20 mouse cellular contexts compared by ENCODE assay signal in the genomic region with DNA sequence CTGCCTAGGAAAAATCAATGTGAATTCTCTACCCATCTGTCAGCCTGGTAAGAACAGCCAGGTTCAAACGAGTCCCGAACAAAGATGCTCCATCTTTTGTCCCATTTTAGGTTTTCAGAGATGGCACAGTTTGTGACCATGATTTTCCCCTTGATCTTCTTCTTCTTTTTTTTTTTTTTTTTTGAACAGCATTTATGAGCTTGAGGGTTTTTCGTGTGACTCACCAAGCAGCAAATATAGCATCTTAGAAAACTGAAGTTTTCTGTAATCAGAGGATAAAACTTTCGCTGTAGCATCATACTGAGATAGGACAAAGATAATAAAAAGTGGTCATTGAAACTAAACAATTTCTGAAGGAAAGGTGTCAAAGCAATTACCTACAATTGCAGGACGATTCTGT.
DNase-seq lines count a peak whose midpoint lies in the region; ATAC-seq and TF ChIP-seq lines count a peak whose summit lies in the region.
"Had no signal": no experiment of that assay in that cellular context is flagged by ENCODE, and none has a peak within 500 bp of the region (broad histone marks: within the 10 kb centered on the region; RNA-seq: fewer than 3 reads in every experiment).

No protein-coding gene starts in this region.

- no peak for TF ChIP-seq RAD21 in CH12.LX (IDR thresholded peaks at IDR 0.05; ENCODE audit: low read depth, low read length)

- H3K9me3 ChIP-seq in CH12.LX (replicated peaks; ENCODE audit: low read length): no peaks in the 10 kb centered on the region
- H3K9me3 ChIP-seq in lung, postnatal 0 days (ENCODE audit: low read length): no peaks in the 10 kb centered on the region
- H3K9me3 ChIP-seq: embryonic facial prominence, embryonic 10.5 days; embryonic facial prominence, embryonic 12.5 days; forebrain, embryonic 13.5 days; forebrain, embryonic 15.5 days had no signal

- WGBS in lung, postnatal 0 days: 84% methylated on average over 5 of the region's 5 CpGs

- TF ChIP-seq CTCF in CH12.LX (conservative IDR thresholded peaks at IDR 0.05 in 1 of 2, IDR thresholded peaks at IDR 0.05 in 1 of 2; ENCODE audit: low read depth in 2 of 2, low read length in 2 of 2): no peak
- TF ChIP-seq CTCF in lung, postnatal 0 days (IDR thresholded peaks at IDR 0.05): no peak

- H3K79me2 ChIP-seq in CH12.LX (replicated peaks; ENCODE audit: control insufficient read depth, extremely low read depth, insufficient read depth, poor library complexity, severe bottlenecking) (no peaks in the 10 kb centered on the region), myocyte (ENCODE audit: control insufficient read depth, insufficient read depth) (no peaks in the 10 kb centered on the region)

- H3K27ac ChIP-seq in CH12.LX (ENCODE audit: insufficient read depth, low read depth): no peak overlapping the region
- H3K27ac ChIP-seq in lung, postnatal 0 days (ENCODE audit: low read length): no peak overlapping the region
- H3K27ac ChIP-seq: embryonic facial prominence, embryonic 10.5 days; embryonic facial prominence, embryonic 12.5 days; forebrain, embryonic 13.5 days; forebrain, embryonic 15.5 days had no signal

- H3K36me3 ChIP-seq in CH12.LX (replicated peaks in 1 of 2; ENCODE audit: control insufficient read depth in 1 of 2, insufficient read depth in 1 of 2, low read length in 1 of 2): no peaks in the 10 kb centered on the region
- no peaks in the 10 kb centered on the region for H3K36me3 ChIP-seq in myocyte (ENCODE audit: control insufficient read depth, insufficient read depth)
- H3K36me3 ChIP-seq in lung, postnatal 0 days (ENCODE audit: insufficient read depth, low read length): no peaks in the 10 kb centered on the region
- H3K36me3 ChIP-seq: embryonic facial prominence, embryonic 10.5 days; embryonic facial prominence, embryonic 12.5 days; forebrain, embryonic 15.5 days had no signal

- TF ChIP-seq EP300 in CH12.LX (IDR thresholded peaks at IDR 0.05; ENCODE audit: low read length): no peak
- no peak for TF ChIP-seq EP300 in lung, postnatal 0 days (IDR thresholded peaks at IDR 0.05)

- in situ Hi-C loops in CH12.LX (cut with MboI; ENCODE audit: low pct_ligation_motif_present, low pct_unique_long_range_greater_than_20kb, low sequenced_read_pairs): no loop called here

- no peak overlapping the region for H3ac ChIP-seq in myocyte (ENCODE audit: control insufficient read depth, insufficient read length)

- ATAC-seq in lung, postnatal 0 days: no peak
- ATAC-seq: CD4-positive, CD25-positive, alpha-beta regulatory T cell, adult 4 months; forebrain, embryonic 13.5 days; forebrain, embryonic 15.5 days; forebrain, postnatal 0 days had no signal

- TF ChIP-seq POLR2A in CH12.LX (IDR thresholded peaks at IDR 0.05; ENCODE audit: low read depth, low read length) (no peak), myocyte (IDR thresholded peaks at IDR 0.05; ENCODE audit: insufficient read length, low read depth) (no peak)

- H3K27me3 ChIP-seq in CH12.LX (replicated peaks) (no peaks in the 10 kb centered on the region), myocyte (ENCODE audit: control insufficient read depth, insufficient read depth, insufficient read length) (no peaks in the 10 kb centered on the region)
- H3K27me3 ChIP-seq in lung, postnatal 0 days (replicated peaks; ENCODE audit: insufficient read depth, low read length): no peaks in the 10 kb centered on the region
- H3K27me3 ChIP-seq: embryonic facial prominence, embryonic 12.5 days; forebrain, embryonic 13.5 days; forebrain, embryonic 15.5 days had no signal

- DNase-seq in 3T3-L1 (ENCODE audit: low read depth, low spot score): peak; percentile 18
- no peak for DNase-seq in CH12.LX (ENCODE audit: extremely low read depth)
- no peak for DNase-seq in lung, postnatal 0 days (ENCODE audit: low spot score)
- DNase-seq in heart, postnatal 4 days: no peak
- DNase-seq: adrenal gland, adult 2 months; adrenal gland, postnatal 10 days; adrenal gland, postnatal 25 days; B cell, adult 2 months; cerebellum, adult 11-12 months; cerebellum, adult 2 months; cerebellum, adult 9-10 months; cerebellum, postnatal 10 days; cerebellum, postnatal 25 days; forebrain, postnatal 0 days had no signal

- no peak overlapping the region for H3K4me3 ChIP-seq in CH12.LX (replicated peaks in 1 of 3; ENCODE audit: low read depth in 2 of 3, low read length in 2 of 3, poor library complexity in 1 of 3)
- no peak overlapping the region for H3K4me3 ChIP-seq in myocyte
- no peak overlapping the region for H3K4me3 ChIP-seq in lung, postnatal 0 days (ENCODE audit: low read depth, low read length)
- H3K4me3 ChIP-seq: embryonic facial prominence, embryonic 10.5 days; embryonic facial prominence, embryonic 12.5 days; forebrain, embryonic 13.5 days; forebrain, embryonic 15.5 days had no signal

- dilution Hi-C loops in CH12.LX (cut with MboI; ENCODE audit: extremely low pct_ligation_motif_present, extremely low pct_unique_long_range_greater_than_20kb, low sequenced_read_pairs): no loop called here

- H3K4me2 ChIP-seq in CH12.LX (ENCODE audit: insufficient read depth, low read depth, poor library complexity, severe bottlenecking) (no peak overlapping the region), myocyte (ENCODE audit: low read depth) (peak overlapping the region; percentile 13)
- H3K4me2 ChIP-seq in lung, postnatal 0 days (replicated peaks; ENCODE audit: low read depth, low read length): no peak overlapping the region
- H3K4me2 ChIP-seq: embryonic facial prominence, embryonic 12.5 days; forebrain, embryonic 13.5 days; forebrain, embryonic 15.5 days had no signal

- H3K9ac ChIP-seq in CH12.LX (ENCODE audit: insufficient read depth, low read depth): no peak overlapping the region
- H3K9ac ChIP-seq in lung, postnatal 0 days (replicated peaks; ENCODE audit: low read depth): no peak overlapping the region
- H3K9ac ChIP-seq: embryonic facial prominence, embryonic 12.5 days; forebrain, embryonic 13.5 days; forebrain, embryonic 15.5 days; forebrain, postnatal 0 days had no signal

- peaks cover 4 to 7% of the 10 kb centered on the region in 2 experiments; a peak in 2 of 4 replicates for H3K4me1 ChIP-seq in CH12.LX (ENCODE audit: control insufficient read depth in 1 of 2, insufficient read depth in 2 of 2)
- H3K4me1 ChIP-seq in lung, postnatal 0 days (ENCODE audit: insufficient read depth, low read depth, low read length): no peaks in the 10 kb centered on the region
- H3K4me1 ChIP-seq: embryonic facial prominence, embryonic 10.5 days; embryonic facial prominence, embryonic 12.5 days; forebrain, embryonic 13.5 days; forebrain, embryonic 15.5 days had no signal

TF ChIP-seq in CH12.LX, 34 proteins besides CTCF, POLR2A, EP300 and RAD21:
- TF ChIP-seq ZNF384 (IDR thresholded peaks at IDR 0.05; ENCODE audit: low read depth, low read length): peak; percentile 85
- TF ChIP-seq ZC3H11A (IDR thresholded peaks at IDR 0.05; ENCODE audit: low read depth, low read length): no peak
- TF ChIP-seq MYC (IDR thresholded peaks at IDR 0.05; ENCODE audit: low read depth, low read length): no peak
- TF ChIP-seq MAFK (IDR thresholded peaks at IDR 0.05; ENCODE audit: insufficient replicate concordance, low read length): no peak
- TF ChIP-seq MAX (IDR thresholded peaks at IDR 0.05; ENCODE audit: low read length): no peak
- TF ChIP-seq ZKSCAN1 (IDR thresholded peaks at IDR 0.05; ENCODE audit: borderline replicate concordance, low read depth, low read length): no peak

TF ChIP-seq in myocyte, 11 proteins besides CTCF, POLR2A, EP300 and RAD21:
- no peak for TF ChIP-seq REST (IDR thresholded peaks at IDR 0.05; ENCODE audit: insufficient read depth, insufficient read length)
- no peak for TF ChIP-seq MAX (IDR thresholded peaks at IDR 0.05; ENCODE audit: low read depth)
- TF ChIP-seq TCF3 (IDR thresholded peaks at IDR 0.05; ENCODE audit: insufficient read length, low read depth): no peak
- no peak for TF ChIP-seq USF1 (IDR thresholded peaks at IDR 0.05; ENCODE audit: low read depth)
- no peak for TF ChIP-seq POLR2AphosphoS2 (IDR thresholded peaks at IDR 0.05; ENCODE audit: insufficient read length, low read depth)
- TF ChIP-seq CEBPB (IDR thresholded peaks at IDR 0.05; ENCODE audit: insufficient read depth, poor library complexity, severe bottlenecking): no peak
- no peak for TF ChIP-seq E2F4 (IDR thresholded peaks at IDR 0.05; ENCODE audit: insufficient read depth)
